Mouse (Mus musculus) brain, embryonic 14.5 days (tissue): ENCODE measurements around the gene Gm21969.

Experiments
- CTCF ChIP-seq: fragments of 200-500 bp; IDR thresholded peaks from 2 replicates; pipeline ENCODE4 v1.5.1; 2012; ENCODE audit warnings: inconsistent platforms, mild to moderate bottlenecking, moderate library complexity, borderline replicate concordance; ENCODE audit not compliant: insufficient read depth, insufficient read length; ENCODE audit errors: extremely low read depth
- POLR2A ChIP-seq: fragments of 200-500 bp; IDR thresholded peaks from 2 replicates; pipeline ENCODE4 v1.6.1; 2012; ENCODE audit warnings: mild to moderate bottlenecking, inconsistent platforms, borderline replicate concordance; ENCODE audit not compliant: poor library complexity, insufficient read depth, insufficient read length, severe bottlenecking; ENCODE audit errors: extremely low read depth

- no peak for TF ChIP-seq CTCF
- no peak for TF ChIP-seq POLR2A
Observed at GRCm38 (mm10) chr4:139627361-139627760, 24.4 kb downstream of the Gm21969 start.
